Comparison of ENCODE assay signal across 17 mouse cellular contexts in genomic region chr8:122325196-122325595, GRCm38 (mm10). TPM values are rescaled to one million over a fixed set of nuclear protein-coding genes. Genes with fewer than 3 reads are reported as not detected.
DNase-seq lines count a peak whose midpoint lies in the region; ATAC-seq lines count a peak whose summit lies in the region.
"Had no signal": no experiment of that assay in that cellular context is flagged by ENCODE, and none has a peak within 500 bp of the region (broad histone marks: within the 10 kb centered on the region; RNA-seq: fewer than 3 reads in every experiment).

No protein-coding gene starts in this region.

- intact Hi-C loops in heart, postnatal 10 days (cut with DNase I) = no loop called here

- H3K4me1 ChIP-seq in heart, embryonic 15.5 days (replicated peaks) = peaks cover 94% of the 10 kb centered on the region
- peaks cover 77% of the 10 kb centered on the region for H3K4me1 ChIP-seq in intestine, embryonic 15.5 days (replicated peaks)
- H3K4me1 ChIP-seq in liver, embryonic 16.5 days (ENCODE audit: control insufficient read depth, low read depth, low read length) = peaks cover 100% of the 10 kb centered on the region

- WGBS in heart, embryonic 15.5 days = 40% methylated on average over 2 of the region's 2 CpGs
- WGBS in intestine, embryonic 15.5 days = 56% methylated on average over 2 of the region's 2 CpGs
- WGBS in liver, embryonic 16.5 days (ENCODE audit: insufficient replicate concordance) = 50% methylated on average over 2 of the region's 2 CpGs

- no peak for DNase-seq in heart, postnatal 10 days
- peak; percentile 33 for DNase-seq in lung, postnatal 10 days
- DNase-seq in lung, postnatal 25 days (ENCODE audit: low spot score) = no peak
- DNase-seq: cerebellum, adult 8-10 months; kidney, postnatal 36 days; right cerebral cortex, postnatal 14 days; thymus, postnatal 25 days had no signal

- no peak for ATAC-seq in heart, embryonic 15.5 days (replicated peaks; ENCODE audit: insufficient number of reproducible peaks, insufficient read depth, low FRiP score, low read depth)
- ATAC-seq in intestine, embryonic 15.5 days = no peak
- no peak for ATAC-seq in liver, embryonic 16.5 days (ENCODE audit: low read depth)
- no peak for ATAC-seq in cerebellum, adult (ENCODE audit: insufficient number of reproducible peaks, low FRiP score, low TSS enrichment)
- ATAC-seq: activated CD4-positive, CD25-positive, alpha-beta regulatory T cell, adult 4 months; inflammation-experienced regulatory T-cells, adult 6 months had no signal

- no peaks in the 10 kb centered on the region for H3K9me3 ChIP-seq in heart, embryonic 15.5 days (replicated peaks)
- no peaks in the 10 kb centered on the region for H3K9me3 ChIP-seq in intestine, embryonic 15.5 days
- H3K9me3 ChIP-seq in liver, embryonic 16.5 days (replicated peaks; ENCODE audit: control insufficient read depth, low read length) = no peaks in the 10 kb centered on the region
- H3K9me3 ChIP-seq: lung, embryonic 15.5 days; neural tube, embryonic 15.5 days had no signal

- H3K27ac ChIP-seq in heart, embryonic 15.5 days = peak overlapping the region; percentile 66
- H3K27ac ChIP-seq in intestine, embryonic 15.5 days = peak overlapping the region; percentile 6; the same call in 1 of the 2 replicates
- H3K27ac ChIP-seq in liver, embryonic 16.5 days (ENCODE audit: low read length) = peak overlapping the region; percentile 99
- H3K27ac ChIP-seq: neural tube, embryonic 15.5 days had no signal

- no peaks in the 10 kb centered on the region for H3K36me3 ChIP-seq in heart, embryonic 15.5 days
- H3K36me3 ChIP-seq in intestine, embryonic 15.5 days = no peaks in the 10 kb centered on the region
- peaks cover 40% of the 10 kb centered on the region for H3K36me3 ChIP-seq in liver, embryonic 16.5 days (ENCODE audit: control insufficient read depth, insufficient read depth)
- H3K36me3 ChIP-seq: lung, embryonic 15.5 days; neural tube, embryonic 15.5 days had no signal

- H3K4me2 ChIP-seq in heart, embryonic 15.5 days = no peak overlapping the region; the same call in 1 of the 2 replicates
- H3K4me2 ChIP-seq in intestine, embryonic 15.5 days (replicated peaks) = no peak overlapping the region
- H3K4me2 ChIP-seq in liver, embryonic 16.5 days (ENCODE audit: low read depth, low read length) = no peak overlapping the region

- no peaks in the 10 kb centered on the region for H3K27me3 ChIP-seq in heart, embryonic 15.5 days
- no peaks in the 10 kb centered on the region; the same call in 1 of the 2 replicates for H3K27me3 ChIP-seq in intestine, embryonic 15.5 days (replicated peaks)
- H3K27me3 ChIP-seq in liver, embryonic 16.5 days (ENCODE audit: control insufficient read depth, insufficient read depth, low read depth, low read length) = no peaks in the 10 kb centered on the region
- H3K27me3 ChIP-seq: lung, embryonic 15.5 days; neural tube, embryonic 15.5 days had no signal

- H3K4me3 ChIP-seq in heart, embryonic 15.5 days = no peak overlapping the region
- no peak overlapping the region for H3K4me3 ChIP-seq in intestine, embryonic 15.5 days (replicated peaks)
- H3K4me3 ChIP-seq in liver, embryonic 16.5 days (ENCODE audit: low read depth, low read length) = no peak overlapping the region
- H3K4me3 ChIP-seq: lung, embryonic 15.5 days; neural tube, embryonic 15.5 days had no signal

- peak overlapping the region; percentile 7; the same call in 1 of the 2 replicates for H3K9ac ChIP-seq in heart, embryonic 15.5 days
- H3K9ac ChIP-seq in intestine, embryonic 15.5 days = no peak overlapping the region
- H3K9ac ChIP-seq in liver, embryonic 16.5 days (ENCODE audit: low read depth, low read length) = peak overlapping the region; percentile 43
- H3K9ac ChIP-seq: neural tube, embryonic 15.5 days had no signal

RNA-seq across cellular contexts. Expression of gene Trhr2, which starts 35.4 kb away (rescaled TPM):
- not detected in 2 replicates for polyA plus RNA-seq in heart, embryonic 15.5 days (2015; fragmentation: Nextera tagmentation; extraction: Ambion mirVana)
- total RNA-seq in heart, postnatal 10 days (2021) = not detected
- not detected in 2 replicates for polyA plus RNA-seq in intestine, embryonic 15.5 days (2015; fragmentation: Nextera tagmentation; extraction: Ambion mirVana)
- polyA plus RNA-seq in liver, embryonic 16.5 days (2015; fragmentation: Nextera tagmentation; extraction: Ambion mirVana) = not detected in 2 replicates
- total RNA-seq: gastrocnemius, postnatal 4 days; monocyte, adult 5-6 weeks had no signal
- polyA plus RNA-seq: activated CD4-positive, CD25-positive, alpha-beta regulatory T cell, adult 4 months; inflammation-experienced regulatory T-cells, adult 6 months; lung, embryonic 15.5 days had no signal

RNA-seq across cellular contexts. Expression of gene Zfpm1, which starts 43.3 kb away (rescaled TPM):
- 3.8 and 3.9 TPM in 2 replicates for polyA plus RNA-seq in heart, embryonic 15.5 days (2015; fragmentation: Nextera tagmentation; extraction: Ambion mirVana)
- total RNA-seq in heart, postnatal 10 days (2021) = 10 to 100 TPM; 35.3 to 38.0 TPM
- 4.9 and 5.2 TPM in 2 replicates for polyA plus RNA-seq in intestine, embryonic 15.5 days (2015; fragmentation: Nextera tagmentation; extraction: Ambion mirVana)
- 6.8 and 8.1 TPM in 2 replicates for polyA plus RNA-seq in liver, embryonic 16.5 days (2015; fragmentation: Nextera tagmentation; extraction: Ambion mirVana)

RNA-seq across cellular contexts. Expression of gene Zc3h18, which starts 51.2 kb away (rescaled TPM):
- 26.1 and 31.0 TPM in 2 replicates for polyA plus RNA-seq in heart, embryonic 15.5 days (2015; fragmentation: Nextera tagmentation; extraction: Ambion mirVana)
- 10 to 100 TPM; 25.5 to 27.5 TPM for total RNA-seq in heart, postnatal 10 days (2021)
- polyA plus RNA-seq in intestine, embryonic 15.5 days (2015; fragmentation: Nextera tagmentation; extraction: Ambion mirVana) = 53.9 and 54.0 TPM in 2 replicates
- 17.8 and 19.0 TPM in 2 replicates for polyA plus RNA-seq in liver, embryonic 16.5 days (2015; fragmentation: Nextera tagmentation; extraction: Ambion mirVana)

Comparison
In these comparisons a context has a peak if more than half of its experiments do, and no peak if none do; other contexts are left out.
1. H3K27ac ChIP-seq: peak in every context shown above with its lines; median percentile 99 in liver, embryonic 16.5 days; 66 in heart, embryonic 15.5 days; 6 in intestine, embryonic 15.5 days.